Mouse (Mus musculus) lung, postnatal 0 days (tissue): ENCODE measurements at regions not wholly inside any gene's neighbourhood (a gene's known extent, or its start where the extent isn't known, plus 50 kb on each side); places are given as distances from the start of the nearest gene placed in this dataset.

ENCODE experiments used
- CTCF ChIP-seq: IDR thresholded peaks from 2 replicates; pipeline ENCODE4 v1.5.1; 2016; ENCODE audit warnings: antibody characterized with exemption, mild to moderate bottlenecking
- EP300 ChIP-seq: IDR thresholded peaks from 2 replicates; pipeline ENCODE4 v1.6.1; 2016; ENCODE audit warnings: antibody characterized with exemption, mild to moderate bottlenecking, control low read depth

- TF ChIP-seq CTCF (no peak), EP300 (no peak)
These were observed 131.2 kb upstream of the Adam6b start for GRCm38 (mm10) chr12:113358077-113358476.
